Mouse (Mus musculus): ENCODE measurements around the gene Pde7b. TPM values are rescaled to one million over a fixed set of nuclear protein-coding genes. Genes with fewer than 3 reads are reported as not detected.

Gene Pde7b
- polyA plus RNA-seq, 1 experiment: 7.9 TPM

DNA sequence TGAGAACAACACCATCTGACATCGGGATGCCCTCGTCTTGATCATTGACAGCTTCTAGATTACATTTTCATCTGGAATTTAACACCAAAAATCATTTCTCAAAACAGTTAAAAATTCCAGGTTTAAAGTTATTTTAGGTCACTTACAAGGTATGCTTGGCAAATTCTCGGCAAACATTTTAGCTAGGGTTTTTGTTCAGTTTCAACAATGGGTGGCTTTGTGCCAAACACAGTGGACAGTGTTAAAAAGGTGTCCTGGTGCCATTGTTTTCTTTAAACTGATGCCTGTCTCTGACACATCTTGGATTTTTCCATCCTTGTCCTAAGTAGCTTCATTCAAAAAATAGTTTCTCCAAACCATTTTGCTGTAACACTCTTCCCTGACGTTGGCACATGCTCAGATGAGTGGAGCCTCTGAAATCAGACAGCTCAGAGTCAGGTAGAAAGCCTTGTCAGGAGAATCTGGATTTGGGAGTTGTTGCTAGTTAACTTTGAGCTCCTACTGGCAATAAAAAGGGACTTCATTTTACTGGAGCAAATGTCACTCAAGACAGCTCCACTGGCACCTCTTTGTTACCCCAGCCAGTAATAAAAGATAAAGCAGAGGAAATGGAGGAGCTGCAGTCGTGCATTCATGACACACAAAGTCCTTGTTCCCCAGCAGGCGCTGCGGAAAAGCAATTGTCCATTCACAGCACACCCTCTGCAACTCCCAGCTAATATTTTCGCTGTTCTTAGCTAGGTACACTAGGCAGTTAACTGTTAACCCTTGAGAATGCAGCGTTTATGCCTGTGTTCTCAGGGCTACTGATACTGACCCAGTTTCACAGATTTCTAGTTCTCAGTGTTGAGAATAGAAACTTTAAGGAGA lies 2.0 kb downstream of the Pde7b start:
- no peak for DNase-seq (ENCODE audit: low read depth)

DNA sequence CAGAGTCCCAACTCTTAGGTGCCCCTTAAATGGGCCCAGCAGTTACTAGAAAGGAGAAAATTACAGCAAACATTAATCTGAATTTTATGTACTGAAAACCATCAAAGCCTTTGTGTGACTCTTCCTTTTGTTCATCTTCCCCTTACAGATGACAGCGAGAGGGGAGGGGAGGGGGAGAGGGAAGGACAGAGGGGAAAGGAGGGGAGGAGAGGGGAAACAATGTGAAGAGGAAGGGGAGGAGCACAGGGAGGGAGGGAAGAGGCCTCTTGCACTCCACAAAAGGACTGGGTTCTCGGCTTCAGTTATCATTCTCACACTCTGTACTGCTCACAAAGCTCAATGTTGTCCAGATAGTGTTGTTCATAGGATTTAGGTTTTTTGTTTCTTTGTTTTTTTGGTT lies 5.7 kb downstream of the Pde7b start:
- no peak for DNase-seq (ENCODE audit: low read depth)

DNA sequence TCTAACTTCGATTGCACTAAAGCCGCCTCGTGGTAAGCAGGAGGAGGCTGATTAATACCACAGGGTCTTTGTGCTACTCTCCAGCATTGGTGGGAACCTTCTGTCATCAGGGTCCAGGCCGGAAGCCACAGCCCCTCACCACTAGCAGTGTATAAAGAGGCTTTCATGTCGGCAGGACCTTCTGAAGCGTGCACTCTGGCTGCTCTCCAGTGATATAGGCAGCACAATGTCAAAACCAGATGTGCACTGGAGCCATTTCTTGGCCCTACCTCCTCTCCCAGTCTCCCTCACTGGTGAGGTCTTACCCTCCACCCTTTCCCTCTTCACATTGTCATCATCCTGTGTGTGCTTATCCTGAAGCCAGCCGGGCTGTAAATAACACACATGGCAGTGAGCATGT lies 24.2 kb downstream of the Pde7b start:
- no peak for DNase-seq (ENCODE audit: low read depth)

DNA sequence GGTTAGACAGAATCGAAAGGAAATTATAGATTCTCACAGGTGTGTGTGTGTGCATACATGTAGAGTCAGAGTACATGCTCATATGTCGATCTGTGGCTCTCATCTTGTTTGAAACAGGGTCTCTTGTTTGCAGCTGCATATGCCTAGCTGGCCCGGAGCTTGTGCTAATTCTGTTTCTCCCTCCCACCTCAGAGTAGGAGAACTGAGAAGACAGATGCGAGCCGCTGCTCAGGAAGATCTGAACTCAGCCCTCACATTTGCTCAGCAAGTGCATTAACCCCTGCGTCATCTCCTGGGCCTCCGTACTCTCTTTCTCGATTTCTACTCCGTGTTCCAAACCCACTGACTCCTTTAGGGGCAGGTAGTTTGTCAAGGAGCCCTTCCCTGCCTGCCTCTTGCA lies 25.0 kb downstream of the Pde7b start:
- DNase-seq (ENCODE audit: low read depth): no peak

DNA sequence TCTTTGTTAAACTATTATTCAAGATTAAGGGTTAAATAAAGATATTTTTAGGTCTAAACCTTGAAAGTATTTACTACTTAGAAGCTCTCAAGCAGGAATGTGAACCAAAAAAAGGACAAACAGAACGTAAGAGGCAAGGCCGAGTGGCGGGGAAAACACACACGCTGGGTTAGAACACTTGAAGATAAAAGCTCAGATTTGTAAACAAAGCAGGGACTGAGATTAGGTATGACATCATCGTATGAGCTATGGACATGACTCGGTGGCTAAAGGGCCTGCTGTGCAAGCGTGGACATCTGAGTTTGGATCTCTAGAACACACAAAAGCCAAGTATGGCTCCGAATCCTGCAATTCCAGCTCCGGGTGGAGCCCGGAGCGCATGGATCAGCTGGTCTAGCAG lies 29.2 kb downstream of the Pde7b start:
- DNase-seq (ENCODE audit: low read depth): no peak

DNA sequence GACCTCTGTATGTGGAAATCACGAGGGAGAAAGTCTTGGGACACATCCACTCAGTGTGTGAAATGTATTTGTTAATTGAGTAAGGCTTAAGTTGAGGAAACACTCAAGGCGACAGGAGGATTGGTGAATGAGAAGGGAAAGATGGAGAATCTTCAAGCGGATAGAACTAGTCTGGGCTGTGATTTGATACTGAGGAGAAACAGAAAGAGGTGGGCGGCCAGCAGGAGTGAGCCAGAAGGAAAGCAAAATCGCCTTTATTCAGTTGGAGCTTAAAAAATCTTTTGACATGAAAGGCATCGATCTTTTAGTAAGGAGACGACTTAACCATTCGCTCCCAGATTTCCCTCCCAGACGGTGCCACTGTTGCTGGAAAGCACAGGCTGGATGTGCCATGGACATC lies 34.9 kb downstream of the Pde7b start:
- no peak for DNase-seq (ENCODE audit: low read depth)

DNA sequence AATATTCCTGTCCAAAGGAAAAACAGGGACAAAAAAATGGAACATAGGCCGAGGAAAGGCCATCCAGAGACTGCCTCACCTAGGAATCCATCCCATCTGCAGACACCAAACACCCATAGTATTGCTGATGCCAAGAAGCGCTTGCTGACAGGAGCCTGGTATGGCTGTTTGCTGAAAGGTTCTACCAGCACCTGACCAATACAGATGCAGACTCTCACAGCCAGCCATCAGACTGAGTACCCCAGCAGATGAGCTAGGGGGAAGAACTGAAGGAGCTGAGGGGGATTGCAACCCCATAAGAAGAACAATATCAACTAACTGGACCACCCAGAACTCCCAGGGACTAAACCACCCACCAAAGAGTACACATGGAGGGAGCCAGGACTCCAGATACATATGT lies 40.7 kb downstream of the Pde7b start:
- DNase-seq (ENCODE audit: low read depth): no peak

DNA sequence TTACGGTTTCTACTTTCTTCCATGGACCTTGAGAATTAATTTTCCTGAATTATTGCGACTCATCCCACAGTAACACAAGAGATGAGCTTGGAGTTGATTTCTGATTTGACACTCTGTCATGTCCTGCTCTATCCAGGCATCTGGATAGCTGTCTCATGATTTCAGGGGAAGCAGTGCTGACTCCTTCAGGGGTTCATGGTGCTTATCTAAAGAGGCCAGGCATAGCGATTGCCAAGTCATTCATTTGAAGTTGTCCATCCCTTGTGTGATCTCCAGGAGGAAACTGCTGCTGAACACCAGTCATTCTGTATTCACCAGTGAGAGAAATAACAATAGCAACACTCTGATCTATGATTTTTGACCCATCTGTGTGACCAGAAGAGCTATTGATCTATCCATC lies 43.9 kb downstream of the Pde7b start:
- DNase-seq (ENCODE audit: low read depth): no peak

DNA sequence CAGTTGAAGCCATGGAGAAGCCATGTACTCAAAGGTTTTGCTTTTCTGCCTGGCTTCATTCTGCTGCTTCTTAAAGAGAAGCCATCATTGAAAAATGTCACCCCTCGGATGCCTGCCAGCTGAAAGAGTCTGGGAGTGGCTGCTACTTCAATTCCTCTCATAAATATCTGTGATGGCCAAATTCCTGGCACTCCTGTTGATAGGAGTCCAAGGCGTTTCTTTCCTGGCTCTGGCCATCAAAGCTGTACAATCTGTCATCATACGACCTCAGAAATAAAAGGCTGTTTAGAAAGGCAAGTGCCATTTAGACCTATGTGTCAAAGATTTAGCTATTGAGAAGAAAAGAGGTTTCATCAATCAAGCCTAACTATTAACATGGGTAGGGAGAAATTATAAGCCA lies 49.6 kb downstream of the Pde7b start:
- no peak for DNase-seq (ENCODE audit: low read depth)

DNA sequence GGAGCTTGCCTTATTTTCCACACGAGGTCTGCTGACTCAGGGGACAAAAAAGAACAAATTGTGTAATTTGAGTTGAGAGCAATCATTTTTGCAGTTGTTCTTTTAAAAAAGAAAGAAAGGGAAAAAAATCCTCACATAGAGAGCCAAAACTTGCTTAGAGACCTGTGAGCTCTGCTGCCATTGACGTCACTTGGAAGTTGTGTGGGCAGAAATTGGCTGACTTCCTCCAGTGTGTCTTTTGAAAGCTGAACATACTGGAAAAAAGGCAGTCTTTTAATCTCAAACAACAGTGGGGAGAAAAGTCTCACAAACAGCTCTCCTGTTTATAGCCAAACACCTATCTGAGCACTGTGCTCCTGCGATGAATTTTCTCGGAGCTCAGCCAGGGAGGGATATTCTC lies 51.1 kb downstream of the Pde7b start:
- no peak for DNase-seq (ENCODE audit: low read depth)

DNA sequence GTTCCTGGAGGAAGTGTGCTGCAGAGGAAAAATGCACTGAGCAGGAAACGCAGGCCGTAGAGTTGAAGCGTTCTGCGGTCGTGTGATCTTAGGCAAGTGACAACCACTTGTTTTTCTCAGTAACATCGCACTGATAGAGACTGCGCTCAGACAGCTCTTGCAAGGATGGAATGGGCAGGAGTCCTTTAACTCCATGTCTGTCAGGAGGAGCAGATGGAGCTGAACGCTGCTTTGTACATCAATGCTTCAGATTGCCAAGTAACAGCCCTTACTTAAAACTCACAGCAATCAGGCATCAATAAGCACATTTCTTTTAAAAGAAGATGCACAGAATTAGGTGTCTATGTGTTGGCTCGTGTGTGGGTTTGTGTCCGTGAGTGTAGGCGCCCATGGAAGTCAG lies 52.3 kb downstream of the Pde7b start:
- no peak for DNase-seq (ENCODE audit: low read depth)

DNA sequence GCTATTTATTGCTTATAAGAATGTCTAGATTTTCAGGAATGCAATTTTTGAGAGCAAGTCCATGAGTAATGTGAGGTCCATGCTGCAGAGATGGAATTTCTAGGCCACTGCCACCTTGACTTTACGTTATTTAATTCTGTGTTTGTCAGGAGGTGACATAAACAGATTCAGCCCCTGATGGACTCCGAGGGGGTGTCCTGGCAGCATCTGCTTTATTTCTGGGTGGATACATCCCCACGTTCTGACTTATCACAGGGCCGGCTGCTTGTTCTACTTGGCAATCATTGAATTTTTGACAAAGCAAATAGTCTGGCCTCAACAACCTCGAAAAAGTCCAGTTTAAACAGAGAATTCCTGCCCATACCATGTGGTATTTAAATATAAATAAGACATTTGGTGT lies 53.3 kb downstream of the Pde7b start:
- DNase-seq (ENCODE audit: low read depth): no peak

DNA sequence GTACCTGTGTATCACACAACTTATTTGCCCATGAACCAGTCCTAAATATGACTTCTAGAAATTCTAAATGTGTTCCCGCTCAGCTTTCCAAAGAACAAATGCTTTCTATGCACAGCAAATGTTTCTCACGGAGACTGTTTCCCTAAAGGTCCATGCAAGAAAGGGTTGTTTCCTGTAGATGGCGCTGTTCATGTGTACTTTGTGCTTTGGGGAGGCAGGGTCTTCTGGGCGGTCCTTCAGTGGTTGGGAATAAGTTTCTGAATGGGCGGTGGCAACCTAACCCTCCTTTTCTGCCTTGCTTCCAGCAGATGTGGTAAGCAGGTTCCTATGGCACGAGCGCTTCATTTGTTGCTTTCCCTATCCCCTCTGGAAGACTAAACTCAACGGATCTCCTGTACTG lies 54.3 kb downstream of the Pde7b start:
- no peak for DNase-seq (ENCODE audit: low read depth)

DNA sequence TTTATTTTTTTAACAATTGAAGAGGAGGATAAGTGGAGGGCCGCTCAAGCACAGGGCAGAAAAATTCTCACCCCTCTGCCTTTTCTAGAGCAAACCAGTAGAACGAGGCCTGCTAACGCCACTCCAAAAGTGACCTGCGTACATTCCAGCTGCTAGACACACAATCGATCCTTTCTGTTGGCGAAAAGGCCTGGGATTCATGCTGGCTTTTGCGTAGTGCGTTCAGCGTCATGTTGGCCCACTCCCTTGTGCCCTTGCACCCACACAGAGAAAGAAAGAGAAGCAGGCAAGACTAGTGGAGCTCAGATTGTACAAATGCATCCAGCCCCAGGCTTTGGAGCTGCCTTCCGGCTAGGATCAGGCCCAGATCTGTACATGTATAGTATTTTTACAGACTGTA lies 55.4 kb downstream of the Pde7b start:
- DNase-seq (ENCODE audit: low read depth): no peak

DNA sequence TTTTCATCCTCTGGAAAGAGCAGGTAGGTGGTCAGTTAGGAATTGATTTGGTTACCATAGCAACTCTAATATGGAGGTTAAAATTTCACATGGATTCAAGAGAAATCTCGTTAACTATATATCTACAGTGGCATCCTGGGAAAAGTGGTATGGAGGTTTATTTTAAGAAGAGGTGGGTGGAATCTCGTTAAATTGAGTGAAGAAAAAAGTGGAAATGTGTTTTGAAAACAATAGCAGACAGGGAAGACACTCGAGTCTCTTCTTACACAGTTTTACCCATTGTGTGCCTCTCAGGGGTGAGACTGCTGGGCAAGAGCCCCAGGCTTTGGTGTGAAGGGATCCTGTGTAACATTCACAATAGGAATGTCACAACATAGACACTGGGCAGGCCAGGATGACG lies 56.3 kb downstream of the Pde7b start:
- DNase-seq (ENCODE audit: low read depth): no peak

DNA sequence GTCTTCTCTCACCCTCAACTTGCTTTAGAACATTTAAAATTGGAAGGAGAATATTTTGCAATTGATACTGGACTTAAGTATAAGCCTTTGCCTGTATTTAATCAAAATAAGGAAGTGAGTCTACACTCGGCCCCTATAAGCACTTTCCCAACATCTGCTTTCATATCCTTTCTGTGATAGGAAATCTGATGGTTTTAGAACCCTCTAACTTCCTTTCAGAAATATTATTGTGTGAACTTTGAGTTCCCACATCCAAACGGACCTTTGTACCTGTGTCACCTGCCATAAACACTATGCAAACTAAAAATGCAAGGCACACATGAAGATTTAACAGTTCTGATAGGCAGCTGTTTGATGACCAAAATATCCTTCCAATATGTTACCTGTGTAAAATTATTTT lies 58.2 kb downstream of the Pde7b start:
- DNase-seq (ENCODE audit: low read depth): no peak

DNA sequence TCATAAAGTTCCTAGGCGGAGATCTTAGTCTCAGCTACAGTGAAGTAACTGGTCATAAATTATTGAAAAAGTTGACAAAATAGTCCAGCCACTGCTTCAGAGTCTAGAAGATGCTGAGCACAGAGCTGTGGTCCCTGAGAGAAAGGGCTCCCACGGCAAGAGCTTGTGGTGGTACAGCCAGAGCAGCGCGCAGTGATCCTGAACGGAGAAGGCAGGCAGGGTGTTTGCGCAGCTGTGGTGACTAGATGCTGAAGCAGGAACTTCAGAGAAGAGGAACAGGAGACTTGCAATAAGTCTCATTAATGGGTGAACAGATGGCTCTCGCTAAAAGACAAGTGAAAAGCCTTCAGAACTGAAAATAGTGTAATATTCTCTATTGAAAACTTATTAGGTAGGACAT lies 61.9 kb downstream of the Pde7b start:
- DNase-seq (ENCODE audit: low read depth): no peak

DNA sequence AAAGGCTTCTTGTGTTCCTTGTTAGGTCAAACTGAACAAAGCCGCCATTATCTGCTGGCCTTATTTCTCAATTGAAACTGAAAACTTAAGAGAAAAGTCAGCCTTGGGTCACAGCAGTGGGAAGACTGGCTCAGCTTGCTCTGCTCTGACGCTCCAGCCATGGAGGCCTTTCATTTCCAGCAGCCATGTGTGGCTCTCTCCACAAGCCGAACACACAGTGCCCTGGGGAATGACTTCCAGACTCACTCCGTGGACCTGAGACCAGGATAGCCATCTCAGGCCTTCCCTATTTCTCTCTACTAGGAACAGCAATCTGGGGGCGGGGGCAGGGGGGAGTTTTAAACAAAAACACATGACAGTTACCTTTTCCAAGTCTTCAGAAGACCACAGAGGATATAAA lies 63.2 kb downstream of the Pde7b start:
- DNase-seq (ENCODE audit: low read depth): no peak

DNA sequence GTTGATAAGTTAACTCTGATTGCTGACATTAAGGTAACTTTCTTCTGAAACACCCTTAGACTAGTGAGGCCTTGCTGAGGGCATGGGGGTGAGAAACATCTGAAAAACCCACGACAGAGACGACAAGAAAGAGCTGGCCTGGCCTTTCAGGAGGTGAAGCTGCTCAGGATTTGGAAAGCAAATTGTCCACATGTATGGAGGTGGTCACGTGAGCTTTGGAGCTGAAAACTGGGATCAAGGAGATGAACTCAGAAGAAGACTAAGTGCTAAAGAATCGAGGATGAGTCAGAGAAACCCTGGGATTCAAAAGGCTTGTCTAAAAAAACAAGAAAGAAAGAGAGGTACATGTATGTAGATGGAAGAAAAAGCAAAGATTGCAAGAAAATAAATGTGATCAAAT lies 65.2 kb downstream of the Pde7b start:
- DNase-seq (ENCODE audit: low read depth): no peak

DNA sequence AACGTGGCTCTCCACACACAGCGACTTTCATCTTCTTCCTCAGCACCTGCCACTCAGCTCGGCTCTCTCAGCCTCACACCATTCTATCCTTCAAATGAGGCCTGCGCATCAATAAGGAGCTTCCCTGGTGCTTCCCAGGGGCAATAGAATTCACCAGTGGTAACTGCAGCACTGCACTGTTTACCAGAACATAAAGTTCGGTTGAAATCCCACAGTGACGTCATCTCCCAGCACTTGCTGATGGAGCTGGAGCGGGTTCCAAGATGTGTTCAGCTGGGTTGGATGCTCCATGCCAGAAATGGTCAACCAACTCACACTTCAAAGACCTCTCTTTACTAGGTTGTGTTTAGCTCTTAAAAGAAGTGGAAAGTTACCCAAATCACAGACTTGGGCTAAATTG lies 65.6 kb downstream of the Pde7b start:
- DNase-seq (ENCODE audit: low read depth): no peak

DNA sequence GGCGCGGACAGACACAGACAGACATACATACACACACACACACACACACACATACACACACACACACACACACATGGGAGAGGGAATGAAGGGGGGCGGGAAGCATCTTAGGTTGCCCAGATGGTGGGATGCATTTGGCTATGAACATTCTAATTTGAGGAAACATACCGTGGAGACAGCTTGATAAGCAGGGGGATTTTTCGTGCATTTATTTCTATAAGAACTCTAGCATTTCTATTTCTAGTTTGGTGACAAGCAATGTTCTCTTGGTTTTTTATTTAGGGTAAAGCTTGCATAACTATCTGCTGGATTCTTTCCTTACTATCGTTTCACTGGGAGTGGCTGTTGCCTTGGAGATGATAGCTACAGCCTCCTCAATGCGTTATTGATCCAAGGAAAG lies 66.2 kb downstream of the Pde7b start:
- DNase-seq (ENCODE audit: low read depth): no peak

DNA sequence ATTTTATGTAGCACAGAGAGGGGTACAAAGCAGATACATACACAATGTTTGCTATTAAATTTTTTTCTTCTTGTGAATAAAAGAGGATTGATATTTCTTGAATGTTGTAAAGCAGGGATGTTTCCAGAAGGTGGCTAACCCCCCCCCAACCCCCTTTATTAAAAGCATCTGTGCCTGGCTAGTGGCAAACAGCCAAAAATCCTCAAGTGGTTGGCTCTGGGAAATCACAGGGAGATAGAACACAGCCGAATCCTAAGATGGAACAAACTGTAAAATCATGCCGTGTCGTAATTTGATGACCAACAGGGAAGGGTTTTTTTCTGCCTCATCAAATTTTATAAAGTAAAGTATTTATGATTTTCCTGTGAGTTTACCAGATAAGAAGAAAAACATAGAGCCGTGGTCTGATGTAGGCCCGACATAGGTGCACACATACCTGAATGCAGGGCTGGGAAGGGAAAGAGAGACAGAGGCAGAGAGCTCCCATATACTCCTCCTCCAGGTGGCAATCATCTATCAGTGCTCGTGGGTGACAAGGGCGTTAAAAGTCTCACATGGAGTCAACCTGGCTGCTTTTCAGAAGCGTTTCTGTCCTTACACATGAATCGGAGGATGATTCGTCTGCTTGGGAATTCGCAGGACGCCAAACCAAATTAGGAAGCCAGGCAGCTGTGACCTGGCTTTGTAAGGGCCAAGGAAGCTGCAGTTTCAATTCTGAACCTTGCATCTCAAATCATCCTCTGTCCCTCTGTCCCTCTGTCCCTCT lies 67.4 kb downstream of the Pde7b start:
- no peak for DNase-seq (ENCODE audit: low read depth)

DNA sequence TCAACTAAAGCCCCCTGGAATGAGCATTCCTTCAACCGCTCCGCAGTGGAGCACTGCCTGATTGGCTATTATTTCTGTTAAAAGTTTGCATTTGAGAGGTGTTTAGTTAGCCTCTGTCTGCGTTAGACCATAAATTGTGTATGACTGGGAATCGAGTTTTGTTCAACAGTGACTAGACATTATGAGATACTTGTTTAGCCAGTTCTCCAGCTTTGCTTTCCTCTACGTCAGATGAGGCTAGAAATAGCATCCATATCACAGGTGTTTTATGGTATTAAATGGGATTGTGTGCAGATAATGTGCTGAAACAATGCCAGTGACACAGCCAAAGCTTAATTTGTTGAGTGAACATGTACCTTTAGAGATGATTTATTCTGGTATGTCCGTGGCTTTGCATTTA lies 70.3 kb downstream of the Pde7b start:
- no peak for DNase-seq (ENCODE audit: low read depth)
